Mouse (Mus musculus): ENCODE results near the gene Disp1.

DNA sequence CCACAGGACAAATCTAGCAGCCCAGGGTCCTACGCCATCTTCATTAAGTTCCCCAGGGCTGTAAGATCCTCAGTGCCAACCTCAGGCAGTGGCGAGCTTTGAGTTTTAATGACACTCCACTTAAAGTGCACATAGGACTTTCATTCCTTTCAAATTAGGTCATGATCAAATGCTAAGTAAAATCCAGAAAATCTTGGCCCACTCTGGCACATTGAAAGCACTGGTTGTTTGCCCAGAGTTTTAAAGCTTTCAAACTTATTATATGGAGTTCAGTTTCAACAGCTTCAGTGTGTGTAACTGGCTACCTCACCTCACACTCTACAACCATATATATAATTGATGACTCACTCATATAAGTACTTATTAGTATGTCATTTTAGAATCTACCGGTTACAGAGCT is 87.9 kb downstream of the Disp1 start:
- TF ChIP-seq CTCF (conservative IDR thresholded peaks at IDR 0.05 in 1 of 2, IDR thresholded peaks at IDR 0.05 in 1 of 2; ENCODE audit: low read depth in 2 of 2, low read length in 2 of 2) (no peak), ZNF384 (IDR thresholded peaks at IDR 0.05; ENCODE audit: low read depth, low read length) (no peak), NELFE (IDR thresholded peaks at IDR 0.05; ENCODE audit: low read depth, low read length) (no peak), MXI1 (IDR thresholded peaks at IDR 0.05; ENCODE audit: low read depth, low read length) (no peak), ELF1 (IDR thresholded peaks at IDR 0.05; ENCODE audit: low read depth, low read length) (no peak), POLR2A (IDR thresholded peaks at IDR 0.05; ENCODE audit: low read depth, low read length) (no peak), E2F4 (IDR thresholded peaks at IDR 0.05; ENCODE audit: insufficient replicate concordance, low read depth, low read length) (no peak), PAX5 (IDR thresholded peaks at IDR 0.05; ENCODE audit: low read length) (no peak)
